Mouse (Mus musculus): ENCODE results near the gene Spata48. TPM values are rescaled to one million over a fixed set of nuclear protein-coding genes. Genes with fewer than 3 reads are reported as not detected.

Gene Spata48
- polyA plus RNA-seq, 1 experiment from 2014 or later: 1.1 TPM

Other genes starting within 250 kb of the Spata48 start
- gene Zpbp, start 314 bp downstream of the Spata48 start, polyA plus RNA-seq (2015; fragmentation: Nextera tagmentation; extraction: Ambion mirVana): 0.64 and 0.74 TPM in 2 replicates
- gene 4930512M02Rik, start 165.7 kb downstream of the Spata48 start, polyA plus RNA-seq (2015; fragmentation: Nextera tagmentation; extraction: Ambion mirVana): not detected in 2 replicates
- 2.2 and 2.5 TPM in 2 replicates for gene Ikzf1, start 222.9 kb downstream of the Spata48 start, polyA plus RNA-seq (2015; fragmentation: Nextera tagmentation; extraction: Ambion mirVana)